Mouse (Mus musculus): ENCODE results near the gene Grxcr1.

- no peak for TF ChIP-seq POLR2A (IDR thresholded peaks at IDR 0.05; ENCODE audit: low read depth, low read length)
- no peak for TF ChIP-seq CTCF (conservative IDR thresholded peaks at IDR 0.05; ENCODE audit: insufficient read depth, insufficient read length, low read depth, low read length)
Observed at GRCm38 (mm10) chr5:68093085-68093484, 61.5 kb downstream of the Grxcr1 start.

Data from kidney, adult 2 months (tissue).